Mouse (Mus musculus) hindbrain, embryonic 11.5 days (tissue): ENCODE measurements around the gene Arhgap31. TPM values are rescaled to one million over a fixed set of nuclear protein-coding genes. Genes with fewer than 3 reads are reported as not detected.

Experiments used
- ATAC-seq: fragments of 200-750 bp; cut with Nextera tagmentation; 2 replicates; pipeline ENCODE4 v1.8.0; 2017; ENCODE audit warnings: mild to moderate bottlenecking, moderate TSS enrichment, moderate library complexity; ENCODE audit not compliant: low FRiP score
- DNase-seq: peaks from one replicate; pipeline ENCODE4 v3.0.0-alpha.2; 2015; ENCODE audit warnings: low spot score
- H3K27ac ChIP-seq: fragments of 300-500 bp; sonication (generic); 2 replicates; pipeline ENCODE4 v1.5.1; 2014; ENCODE audit warnings: mild to moderate bottlenecking, low read depth, low read length
- H3K27me3 ChIP-seq: fragments of 300-500 bp; sonication (generic); 2 replicates; pipeline ENCODE4 v1.6.1; 2014; ENCODE audit warnings: mild to moderate bottlenecking, low read length, moderate library complexity, mixed read lengths; ENCODE audit not compliant: control insufficient read depth, insufficient read depth
- H3K36me3 ChIP-seq: fragments of 300-500 bp; sonication (generic); 2 replicates; pipeline ENCODE4 v1.6.1; 2014; ENCODE audit warnings: mild to moderate bottlenecking, low read length, moderate library complexity, mixed read lengths; ENCODE audit not compliant: control insufficient read depth, insufficient read depth
- H3K4me1 ChIP-seq: fragments of 300-500 bp; sonication (generic); replicated peaks from 2 replicates; pipeline ENCODE4 v1.6.1; 2014; ENCODE audit warnings: low read length, mixed read lengths; ENCODE audit not compliant: control insufficient read depth, insufficient read depth
- H3K4me2 ChIP-seq: fragments of 300-500 bp; sonication (generic); replicated peaks from 2 replicates; pipeline ENCODE4 v1.6.1; 2014; ENCODE audit warnings: mild to moderate bottlenecking, low read depth, low read length
- H3K4me3 ChIP-seq: fragments of 300-500 bp; sonication (generic); 2 replicates; pipeline ENCODE4 v1.5.1; 2014; ENCODE audit warnings: low read depth, low read length
- H3K9ac ChIP-seq: fragments of 300-500 bp; sonication (generic); 2 replicates; pipeline ENCODE4 v1.6.1; 2014; ENCODE audit warnings: low read depth, low read length
- H3K9me3 ChIP-seq: fragments of 300-500 bp; sonication (generic); 2 replicates; pipeline ENCODE4 v1.6.1; 2016; ENCODE audit warnings: low read length; ENCODE audit not compliant: control insufficient read depth
- WGBS: fragments of 180-500 bp; shearing (Covaris S2); extraction: QIAGEN DNeasy Blood & Tissue Kit; methylation state at CpG from one replicate; pipeline ENCODE4 v1.1.7; 2014; 5-methylcytosine and 5-hydroxymethylcytosine counted together
- polyA plus RNA-seq: library from polyadenylated mRNA; unstranded; fragments of >200 nt; fragmentation: Nextera tagmentation; extraction: Ambion mirVana; gene quantifications from 2 replicates; pipeline ENCODE4 v1.2.1, GENCODE M21; 2014

Gene Arhgap31
- polyA plus RNA-seq, 1 experiment from 2014 or later, result 9.0 TPM

GRCm38 (mm10) chr16:38654308-38654707, 58.8 kb downstream of the Arhgap31 start:
- no peak overlapping the region for H3K9ac ChIP-seq
- no peaks in the 10 kb centered on the region for H3K9me3 ChIP-seq
- H3K4me1 ChIP-seq, result no peaks in the 10 kb centered on the region
- H3K36me3 ChIP-seq, result no peaks in the 10 kb centered on the region
- ATAC-seq (no peak), DNase-seq (no peak)
- no peak overlapping the region for H3K4me2 ChIP-seq
- H3K4me3 ChIP-seq, result no peak overlapping the region
- WGBS, result 70% methylated on average over 4 of the region's 4 CpGs
- H3K27ac ChIP-seq, result no peak overlapping the region
- H3K27me3 ChIP-seq, result no peaks in the 10 kb centered on the region

- H3K9ac ChIP-seq, result no peak overlapping the region
- no peaks in the 10 kb centered on the region for H3K4me1 ChIP-seq
- H3K4me2 ChIP-seq, result no peak overlapping the region
- no peak for DNase-seq
- H3K4me3 ChIP-seq, result no peak overlapping the region
- H3K36me3 ChIP-seq, result no peaks in the 10 kb centered on the region
- no peak for ATAC-seq
- no peak overlapping the region for H3K27ac ChIP-seq
- H3K9me3 ChIP-seq, result no peaks in the 10 kb centered on the region
- WGBS, result 50% methylated on average over 10 of the region's 10 CpGs
- no peaks in the 10 kb centered on the region for H3K27me3 ChIP-seq
Observed at GRCm38 (mm10) chr16:38653390-38653871, 59.6 kb downstream of the Arhgap31 start.

GRCm38 (mm10) chr16:38652653-38653052, 60.4 kb downstream of the Arhgap31 start:
- no peak overlapping the region for H3K4me2 ChIP-seq
- WGBS, result 87% methylated on average over 5 of the region's 5 CpGs
- H3K9ac ChIP-seq, result no peak overlapping the region
- H3K27ac ChIP-seq, result no peak overlapping the region
- no peak overlapping the region for H3K4me3 ChIP-seq
- ATAC-seq, result no peak
- H3K36me3 ChIP-seq, result no peaks in the 10 kb centered on the region
- no peaks in the 10 kb centered on the region for H3K4me1 ChIP-seq
- H3K27me3 ChIP-seq, result no peaks in the 10 kb centered on the region
- no peak for DNase-seq
- no peaks in the 10 kb centered on the region for H3K9me3 ChIP-seq

- H3K27ac ChIP-seq, result no peak overlapping the region
- no peaks in the 10 kb centered on the region for H3K9me3 ChIP-seq
- H3K4me3 ChIP-seq, result no peak overlapping the region
- no peaks in the 10 kb centered on the region for H3K4me1 ChIP-seq
- ATAC-seq (no peak), DNase-seq (no peak)
- H3K27me3 ChIP-seq, result no peaks in the 10 kb centered on the region
- H3K36me3 ChIP-seq, result no peaks in the 10 kb centered on the region
- WGBS, result 78% methylated on average over 10 of the region's 10 CpGs
- H3K4me2 ChIP-seq, result no peak overlapping the region
- no peak overlapping the region for H3K9ac ChIP-seq
Observed at GRCm38 (mm10) chr16:38651721-38652231, 61.3 kb downstream of the Arhgap31 start.

- Histone ChIP-seq H3K27ac (no peak overlapping the region), H3K4me1 (no peaks in the 10 kb centered on the region), H3K36me3 (no peaks in the 10 kb centered on the region), H3K4me2 (no peak overlapping the region), H3K4me3 (no peak overlapping the region), H3K9me3 (no peaks in the 10 kb centered on the region), H3K9ac (no peak overlapping the region), H3K27me3 (no peaks in the 10 kb centered on the region)
- DNase-seq, result no peak
- 92% methylated on average over 12 of the region's 12 CpGs for WGBS
- ATAC-seq, result no peak
Observed at GRCm38 (mm10) chr16:38651306-38651705, 61.8 kb downstream of the Arhgap31 start.

GRCm38 (mm10) chr16:38649431-38649827, 63.6 kb downstream of the Arhgap31 start:
- no peak for ATAC-seq
- Histone ChIP-seq H3K36me3 (no peaks in the 10 kb centered on the region), H3K9ac (no peak overlapping the region), H3K9me3 (no peaks in the 10 kb centered on the region), H3K4me2 (no peak overlapping the region), H3K27me3 (no peaks in the 10 kb centered on the region), H3K4me1 (no peaks in the 10 kb centered on the region), H3K4me3 (no peak overlapping the region), H3K27ac (no peak overlapping the region)
- DNase-seq, result no peak
- WGBS, result 75% methylated on average over 11 of the region's 11 CpGs

GRCm38 (mm10) chr16:38648783-38649430, 64.2 kb downstream of the Arhgap31 start:
- Histone ChIP-seq H3K9ac (no peak overlapping the region), H3K9me3 (no peaks in the 10 kb centered on the region), H3K4me3 (no peak overlapping the region), H3K4me2 (no peak overlapping the region), H3K4me1 (no peaks in the 10 kb centered on the region), H3K36me3 (no peaks in the 10 kb centered on the region), H3K27ac (no peak overlapping the region), H3K27me3 (no peaks in the 10 kb centered on the region)
- DNase-seq (no peak), ATAC-seq (no peak)
- 85% methylated on average over 9 of the region's 9 CpGs for WGBS

GRCm38 (mm10) chr16:38648155-38648554, 64.9 kb downstream of the Arhgap31 start:
- Histone ChIP-seq H3K27ac (no peak overlapping the region), H3K4me1 (no peaks in the 10 kb centered on the region), H3K36me3 (no peaks in the 10 kb centered on the region), H3K9me3 (no peaks in the 10 kb centered on the region), H3K4me2 (no peak overlapping the region), H3K9ac (no peak overlapping the region), H3K4me3 (no peak overlapping the region), H3K27me3 (no peaks in the 10 kb centered on the region)
- no peak for ATAC-seq
- WGBS, result 88% methylated on average over 5 of the region's 5 CpGs
- no peak for DNase-seq

- no peak overlapping the region for H3K4me2 ChIP-seq
- H3K36me3 ChIP-seq, result no peaks in the 10 kb centered on the region
- no peaks in the 10 kb centered on the region for H3K4me1 ChIP-seq
- no peak overlapping the region for H3K4me3 ChIP-seq
- ATAC-seq (no peak), DNase-seq (no peak)
- H3K9ac ChIP-seq, result no peak overlapping the region
- no peak overlapping the region for H3K27ac ChIP-seq
- H3K27me3 ChIP-seq, result no peaks in the 10 kb centered on the region
- no peaks in the 10 kb centered on the region for H3K9me3 ChIP-seq
- WGBS, result 90% methylated on average over 2 of the region's 2 CpGs
Observed at GRCm38 (mm10) chr16:38644455-38644854, 68.6 kb downstream of the Arhgap31 start.
